Mouse (Mus musculus) lung, postnatal 10 days (tissue): ENCODE measurements around the gene Gm3045.
A peak's percentile ranks its signal among the peaks of the same experiment; 100 is the strongest.

ENCODE experiments used
- DNase-seq: peaks from one replicate; pipeline ENCODE4 v3.0.0; 2021

Gene Gm3045

DNA sequence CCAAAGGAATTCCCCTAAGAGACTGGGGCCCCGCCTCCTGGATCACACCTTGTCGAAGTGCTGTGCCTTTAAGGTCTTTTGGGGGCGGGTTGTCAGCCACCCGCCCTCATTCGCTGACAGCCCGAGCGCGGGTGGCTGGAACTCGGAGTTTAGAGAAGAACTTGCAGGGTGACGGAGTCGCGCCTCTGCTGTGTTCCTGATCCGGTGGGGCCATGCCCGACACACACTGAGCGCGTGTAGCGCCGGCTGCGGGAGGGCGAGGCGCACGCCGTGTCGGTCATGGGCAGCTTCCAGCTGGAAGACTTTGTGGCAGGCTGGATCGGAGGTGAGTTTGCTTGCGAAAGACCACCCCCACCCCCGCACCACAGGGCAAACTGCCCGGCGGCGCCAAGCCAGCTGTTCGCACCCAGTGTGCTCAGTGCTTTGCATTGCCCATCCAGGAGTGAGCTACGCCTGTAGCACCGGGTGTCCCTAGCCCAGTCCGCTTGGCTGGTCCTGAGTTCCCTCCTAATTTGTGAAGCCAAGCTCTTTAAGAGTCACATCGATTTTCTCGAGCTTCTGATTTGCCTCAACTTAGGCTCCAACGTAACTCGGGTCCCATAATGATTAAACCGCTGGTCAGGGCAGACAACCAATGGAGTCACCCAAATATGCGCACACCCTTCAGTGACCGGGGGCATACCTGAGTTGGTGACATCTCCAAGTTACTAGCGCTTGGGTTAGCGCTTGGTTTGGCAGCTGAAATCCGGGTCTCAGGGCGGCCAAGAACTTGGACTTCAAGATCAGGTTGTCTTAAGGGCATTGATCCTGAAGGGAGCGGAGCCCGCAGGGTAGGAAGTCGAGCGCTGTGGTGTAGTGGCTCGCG, 12.0 kb downstream of the Gm3045 start, which contains the start of gene Slc25a48:
Gene Slc25a48, plus strand, starts transcription at position 145 of the 865 bp plus-strand sequence.
- DNase-seq, result peak; percentile 43

- DNase-seq, result no peak
These were observed 17.0 kb downstream of the Gm3045 start for GRCm38 (mm10) chr13:56443411-56443810.

- no peak for DNase-seq
These were observed 17.7 kb downstream of the Gm3045 start for GRCm38 (mm10) chr13:56444112-56444511.

DNA sequence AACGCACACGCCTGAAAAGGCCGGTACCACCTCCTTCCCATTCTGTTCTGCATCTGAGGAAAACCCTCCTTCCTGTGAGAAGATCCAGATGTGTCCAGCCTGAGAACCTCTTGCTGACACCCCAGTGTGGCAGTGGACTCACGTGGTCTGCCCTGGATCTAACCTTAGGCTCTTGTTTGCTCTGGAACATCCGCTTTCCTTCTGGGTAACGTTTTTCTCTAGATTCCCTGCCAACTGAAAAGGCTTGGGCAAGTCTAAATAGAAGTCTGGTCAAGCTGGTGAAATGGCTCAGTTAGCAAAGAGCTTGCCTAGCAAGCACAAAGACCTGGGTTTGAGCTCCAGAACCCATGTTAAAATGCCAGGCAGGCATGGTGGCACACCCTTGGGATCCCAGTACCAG, 18.6 kb downstream of the Gm3045 start:
- DNase-seq, result no peak

GRCm38 (mm10) chr13:56449239-56450030, 23.0 kb downstream of the Gm3045 start:
- no peak for DNase-seq

DNA sequence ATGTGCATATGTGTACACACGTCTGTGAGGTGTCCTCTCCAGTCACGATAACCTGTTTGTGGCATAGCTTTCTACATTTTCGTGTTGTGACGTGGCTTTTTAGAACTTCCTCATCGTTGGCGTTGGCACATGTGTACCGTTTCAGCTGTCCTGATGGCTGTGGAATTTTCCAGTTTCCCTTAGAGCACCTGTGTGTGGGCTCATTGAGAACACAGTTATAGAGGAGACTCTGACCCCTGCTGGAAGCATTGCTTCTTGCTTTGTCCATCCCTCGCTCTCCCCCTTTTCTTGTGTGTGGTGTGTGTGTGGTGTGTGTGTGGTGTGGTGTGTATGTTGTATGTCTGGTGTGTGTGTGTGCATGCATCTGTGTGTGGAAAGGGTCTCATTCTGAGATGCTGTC, 23.6 kb downstream of the Gm3045 start:
- DNase-seq, result no peak

GRCm38 (mm10) chr13:56458001-56458400, 31.6 kb downstream of the Gm3045 start:
- no peak for DNase-seq

DNA sequence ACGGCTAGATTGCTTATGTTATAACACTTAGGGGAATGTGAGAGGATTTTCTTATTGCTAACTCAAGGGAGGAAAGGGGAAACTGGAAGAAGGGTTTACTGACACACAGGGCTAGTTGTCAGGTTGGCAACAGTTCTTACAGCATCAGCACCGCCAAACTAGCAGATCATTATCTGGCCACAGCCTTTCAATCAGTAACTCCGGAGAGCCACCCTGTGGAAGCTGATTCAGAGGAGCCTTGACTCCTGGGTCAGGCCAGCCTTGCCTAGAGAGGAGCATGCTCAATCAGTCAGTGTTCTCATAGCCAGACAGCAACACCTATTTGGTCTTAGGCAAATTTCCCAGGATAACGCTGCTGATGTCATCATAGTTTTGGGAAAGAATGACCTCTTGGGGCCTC, 35.1 kb downstream of the Gm3045 start:
- DNase-seq, result no peak

DNA sequence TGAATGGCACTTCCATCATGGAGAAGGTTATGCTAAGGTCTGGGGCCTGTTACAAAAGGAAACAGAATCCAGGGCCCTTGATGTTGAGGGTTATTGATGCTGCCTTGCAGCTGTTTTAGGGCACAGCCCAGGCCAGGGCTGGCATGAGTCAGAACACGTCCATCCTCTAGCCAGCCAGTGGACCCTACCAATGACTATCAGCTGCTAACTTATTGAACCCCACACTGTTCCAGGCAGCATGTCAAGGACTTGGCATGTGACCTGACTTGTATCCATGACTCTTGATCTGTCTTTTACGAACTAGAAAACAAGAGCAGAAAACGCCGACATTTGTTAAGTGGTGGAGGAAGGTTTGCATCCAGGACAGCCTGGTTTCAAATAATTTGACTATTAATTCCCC, 36.4 kb downstream of the Gm3045 start:
- DNase-seq, result no peak

GRCm38 (mm10) chr13:56463261-56463660, 36.9 kb downstream of the Gm3045 start:
- no peak for DNase-seq

- DNase-seq, result no peak
These were observed 37.4 kb downstream of the Gm3045 start for GRCm38 (mm10) chr13:56463750-56464149.

DNA sequence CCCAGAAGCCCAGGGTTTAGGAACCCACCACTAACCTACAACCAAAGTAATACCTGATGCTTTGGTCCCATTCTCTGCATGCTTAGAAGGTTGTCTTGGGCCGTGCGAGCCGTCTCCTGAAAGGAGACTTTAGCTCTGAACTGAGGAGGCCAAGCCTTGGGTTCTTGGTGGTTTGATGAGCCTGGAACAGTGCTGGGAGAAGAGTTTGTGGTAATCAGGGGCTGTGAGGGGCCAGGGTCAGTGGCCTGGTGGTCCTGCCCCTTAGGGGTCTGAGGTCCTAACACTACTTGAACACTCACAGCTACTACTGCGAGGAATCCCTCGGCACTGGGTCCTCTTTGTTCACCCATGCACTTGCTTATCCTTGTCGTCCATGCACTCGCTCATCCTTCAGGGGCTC, 41.4 kb downstream of the Gm3045 start:
- no peak for DNase-seq

DNA sequence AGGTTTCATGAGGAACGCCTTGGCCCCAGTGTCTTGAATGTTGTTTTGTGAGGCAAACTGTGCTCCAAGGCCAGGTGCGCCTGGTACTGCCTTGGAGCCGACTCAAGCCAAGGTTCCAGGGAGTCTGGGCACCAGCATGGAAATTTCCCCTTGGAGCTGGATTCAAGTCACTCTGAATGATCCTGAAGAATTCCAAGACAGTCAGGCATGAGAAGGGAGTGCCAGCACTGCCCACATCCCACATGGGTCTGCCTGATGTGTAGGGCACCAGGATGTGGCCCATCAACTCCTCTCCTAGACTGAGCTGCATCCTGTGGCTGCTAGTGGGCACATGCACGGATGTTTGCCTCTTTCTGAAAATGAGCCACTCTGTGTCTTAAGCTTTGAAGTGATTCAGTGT, 42.1 kb downstream of the Gm3045 start:
- no peak for DNase-seq

DNA sequence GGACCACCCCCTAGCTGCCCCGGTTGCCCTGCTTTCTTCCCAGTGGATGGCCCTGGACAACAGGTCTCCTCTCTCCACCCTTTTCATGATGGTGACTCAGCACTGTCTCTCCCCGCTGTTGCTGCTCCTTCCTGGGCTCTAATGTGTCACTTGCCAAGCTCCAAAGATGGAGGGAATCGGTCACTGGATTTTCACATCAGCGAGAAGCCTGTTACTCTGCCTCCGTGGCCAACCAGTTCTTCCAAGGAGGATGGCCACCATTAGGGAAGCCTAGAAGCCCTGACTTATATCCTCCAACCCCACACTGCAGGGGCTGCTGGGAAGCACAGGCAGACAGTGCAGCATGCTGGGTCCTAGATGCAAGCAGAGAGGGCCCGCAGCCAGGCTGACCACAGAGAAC, 44.8 kb downstream of the Gm3045 start:
- DNase-seq, result no peak

DNA sequence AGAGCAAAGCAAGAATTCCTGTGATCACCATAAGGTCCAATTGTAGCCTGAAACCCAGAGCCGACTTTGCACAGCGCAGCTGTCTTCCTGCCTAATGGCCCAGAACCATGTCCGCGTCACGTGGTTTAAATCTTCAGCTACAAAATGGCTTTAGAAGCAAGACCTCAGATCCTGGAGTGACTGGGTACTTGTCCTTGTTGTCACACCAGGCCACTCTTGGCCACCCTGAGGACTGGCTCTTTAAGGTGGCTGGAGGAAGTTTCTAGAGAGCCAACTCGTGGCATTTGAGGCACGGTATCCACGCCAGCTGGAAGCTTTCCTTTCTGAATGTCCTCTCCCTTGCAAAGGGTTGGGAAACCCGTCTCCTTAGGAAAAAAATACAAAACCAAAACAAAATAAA, 45.6 kb downstream of the Gm3045 start:
- peak; percentile 73 for DNase-seq

DNA sequence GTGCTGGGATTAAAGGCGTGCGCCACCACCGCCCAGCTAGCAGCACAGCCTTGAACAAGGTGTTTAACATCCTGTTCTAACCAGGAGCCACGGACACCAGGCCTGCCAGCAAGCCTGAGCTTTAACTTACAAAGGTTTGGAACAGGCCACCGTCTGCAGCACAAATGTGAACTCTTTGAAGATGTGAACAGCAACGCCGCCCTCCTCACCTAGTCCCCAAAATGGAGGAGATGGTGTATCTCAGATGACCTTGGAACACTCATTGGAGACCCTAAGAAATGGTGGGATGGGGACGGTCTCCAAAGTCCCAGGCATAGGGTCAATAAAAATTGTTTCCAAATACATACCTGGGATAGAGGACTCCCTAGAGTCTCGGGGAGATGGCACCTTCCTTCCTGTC, 46.3 kb downstream of the Gm3045 start:
- no peak for DNase-seq

GRCm38 (mm10) chr13:56475363-56475762, 49.0 kb downstream of the Gm3045 start:
- peak; percentile 67 for DNase-seq

- DNase-seq, result no peak
These were observed 50.4 kb downstream of the Gm3045 start for GRCm38 (mm10) chr13:56476790-56477189.

- peak; percentile 42 for DNase-seq
These were observed 50.9 kb downstream of the Gm3045 start for GRCm38 (mm10) chr13:56477271-56477670.

GRCm38 (mm10) chr13:56478027-56478426, 51.6 kb downstream of the Gm3045 start:
- no peak for DNase-seq

- DNase-seq, result no peak
These were observed 55.8 kb downstream of the Gm3045 start, which contains the start of gene Il9 for GRCm38 (mm10) chr13:56482146-56482545. Gene Il9, minus strand, starts transcription at chr13:56482246.
